Mouse (Mus musculus): ENCODE data around the gene Bfsp1. TPM values are rescaled to one million over a fixed set of nuclear protein-coding genes. Genes with fewer than 3 reads are reported as not detected.

Bfsp1 gene
- polyA plus RNA-seq, 1 experiment: 0.92 TPM

DNA sequence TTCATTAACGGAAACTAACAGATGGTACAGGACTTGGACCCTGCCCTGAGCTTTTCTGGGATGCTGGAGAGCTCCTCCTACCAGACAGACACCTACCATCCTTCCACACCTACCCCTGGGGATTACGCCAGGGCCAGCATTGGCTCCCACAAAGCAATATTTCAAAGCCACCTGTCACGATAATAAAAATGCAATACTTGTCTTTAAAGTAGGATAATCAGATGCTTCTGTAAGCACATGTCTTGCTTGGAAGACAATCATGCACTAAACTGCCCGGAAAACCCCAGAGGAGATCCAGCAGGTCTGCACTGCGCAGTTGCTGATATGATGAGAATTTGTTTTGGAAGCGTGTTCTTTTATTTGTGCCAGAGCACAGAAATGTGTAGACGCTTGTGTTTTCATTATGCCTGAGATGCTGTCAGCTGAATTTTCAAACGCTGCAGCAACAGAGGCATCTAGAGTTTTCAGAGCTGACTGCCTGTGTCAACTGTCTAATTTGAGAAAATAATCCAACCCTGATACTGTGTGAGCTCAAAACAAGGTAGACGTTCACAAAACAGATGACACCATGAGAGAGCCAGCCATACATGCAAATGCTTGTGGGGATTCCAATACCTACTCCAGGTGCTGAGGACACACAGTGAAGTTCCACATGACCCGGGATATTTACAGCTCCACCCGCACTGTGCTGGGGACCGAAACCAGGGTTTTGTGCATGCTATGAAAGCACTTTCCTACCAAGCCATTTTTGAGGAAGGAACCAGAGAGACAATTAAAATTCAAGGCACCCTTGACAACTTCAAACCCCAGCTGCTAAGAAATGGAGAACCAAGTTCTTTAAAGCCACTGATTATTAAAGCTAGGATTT lies 11.4 kb downstream of the Bfsp1 start:
- Histone ChIP-seq H3K4me1 (ENCODE audit: control insufficient read depth, insufficient read depth, low read length) (peaks cover 1% of the 10 kb centered on the region; the same call in 1 of the 2 replicates), H3K4me3 (replicated peaks; ENCODE audit: control insufficient read depth, low read depth, low read length) (no peak overlapping the region), H3K27ac (ENCODE audit: control insufficient read depth, insufficient read depth, low read depth, low read length, poor library complexity) (no peak overlapping the region)
- WGBS: 63% methylated on average over 12 of the region's 12 CpGs
- no peak for TF ChIP-seq CTCF (IDR thresholded peaks at IDR 0.05; ENCODE audit: control insufficient read depth, insufficient read depth, low read length)
- TF ChIP-seq POLR2A (IDR thresholded peaks at IDR 0.05; ENCODE audit: borderline replicate concordance, control insufficient read depth, low read depth, low read length): no peak

DNA sequence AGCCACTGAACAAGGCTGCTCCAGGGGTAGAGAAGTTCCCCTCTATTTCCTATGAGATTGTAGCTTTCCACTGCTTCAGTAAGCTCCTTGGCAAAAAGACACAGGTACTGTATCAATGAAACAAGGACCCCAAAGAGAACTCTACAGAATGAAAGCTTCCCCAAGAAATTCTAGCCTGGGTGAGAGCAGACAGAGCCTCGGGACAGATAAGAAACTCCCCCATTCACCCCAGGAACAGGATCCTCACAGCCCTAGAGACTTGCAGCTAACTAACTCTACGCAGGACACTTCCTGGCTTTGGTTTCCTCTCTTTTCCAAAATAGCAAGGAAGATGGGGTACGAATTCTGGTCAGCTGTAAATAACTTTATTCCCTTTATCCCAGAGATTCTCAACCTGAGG lies 15.7 kb downstream of the Bfsp1 start:
- Histone ChIP-seq H3K4me3 (replicated peaks; ENCODE audit: control insufficient read depth, low read depth, low read length) (no peak overlapping the region), H3K27ac (ENCODE audit: control insufficient read depth, insufficient read depth, low read depth, low read length, poor library complexity) (peak overlapping the region; percentile 22; the same call in 1 of the 2 replicates), H3K4me1 (ENCODE audit: control insufficient read depth, insufficient read depth, low read length) (peaks cover 4% of the 10 kb centered on the region)
- TF ChIP-seq POLR2A (IDR thresholded peaks at IDR 0.05; ENCODE audit: borderline replicate concordance, control insufficient read depth, low read depth, low read length) (no peak), CTCF (IDR thresholded peaks at IDR 0.05; ENCODE audit: control insufficient read depth, insufficient read depth, low read length) (no peak)
- WGBS: 33% methylated on average over 3 of the region's 3 CpGs

DNA sequence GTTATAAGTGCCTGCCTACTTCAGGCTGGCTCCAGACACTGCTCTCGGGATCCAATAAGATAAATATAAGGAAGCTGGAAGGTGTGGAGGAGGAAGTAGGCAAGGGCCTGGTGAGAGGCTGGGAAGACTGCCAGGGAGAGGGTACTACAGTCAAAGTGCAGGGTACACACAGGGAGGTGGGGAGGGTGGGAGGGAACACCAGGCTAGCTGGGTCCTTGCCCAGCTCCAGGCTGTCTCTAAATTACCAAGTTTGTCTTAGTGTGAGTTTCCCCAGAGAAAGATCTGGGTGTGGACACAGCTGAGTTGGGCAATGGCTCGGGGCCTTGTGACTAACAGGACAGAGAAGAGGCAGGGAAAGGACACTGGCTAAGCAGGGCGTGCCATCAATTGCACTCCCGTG lies 16.2 kb downstream of the Bfsp1 start:
- TF ChIP-seq CTCF (IDR thresholded peaks at IDR 0.05; ENCODE audit: control insufficient read depth, insufficient read depth, low read length): no peak
- no peak for TF ChIP-seq POLR2A (IDR thresholded peaks at IDR 0.05; ENCODE audit: borderline replicate concordance, control insufficient read depth, low read depth, low read length)
- peak overlapping the region; percentile 22 for H3K27ac ChIP-seq (ENCODE audit: control insufficient read depth, insufficient read depth, low read depth, low read length, poor library complexity)
- WGBS: 38% methylated on average over 4 of the region's 4 CpGs

DNA sequence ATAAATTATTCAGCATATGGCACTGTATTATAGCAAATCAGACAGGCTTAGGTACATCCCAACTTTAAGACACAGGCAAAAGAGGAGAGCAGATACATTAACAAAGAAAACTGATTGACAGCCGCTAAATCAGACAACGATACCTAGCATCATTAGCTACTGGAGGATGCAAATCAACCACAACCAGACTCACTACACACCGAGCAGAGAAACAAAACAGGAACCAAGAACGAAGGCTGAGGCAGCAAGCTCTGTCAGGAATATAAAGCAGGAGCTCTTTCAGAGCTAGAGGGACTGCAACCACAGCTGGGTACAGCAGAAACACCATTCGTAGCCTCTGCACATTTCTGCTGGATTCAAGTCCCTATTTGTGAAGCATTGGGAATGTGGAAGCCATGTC lies 18.2 kb downstream of the Bfsp1 start:
- no peak overlapping the region for H3K4me3 ChIP-seq (replicated peaks; ENCODE audit: control insufficient read depth, low read depth, low read length)
- TF ChIP-seq POLR2A (IDR thresholded peaks at IDR 0.05; ENCODE audit: borderline replicate concordance, control insufficient read depth, low read depth, low read length) (no peak), CTCF (IDR thresholded peaks at IDR 0.05; ENCODE audit: control insufficient read depth, insufficient read depth, low read length) (no peak)
- 43% methylated on average over 5 of the region's 5 CpGs for WGBS
- H3K4me1 ChIP-seq (ENCODE audit: control insufficient read depth, insufficient read depth, low read length): peaks cover 7% of the 10 kb centered on the region
- no peak overlapping the region for H3K27ac ChIP-seq (ENCODE audit: control insufficient read depth, insufficient read depth, low read depth, low read length, poor library complexity)

More for the DNA sequence above, 16.2 kb downstream of the Bfsp1 start:
- H3K4me1 ChIP-seq (ENCODE audit: control insufficient read depth, insufficient read depth, low read length): peaks cover 4% of the 10 kb centered on the region
- no peak overlapping the region for H3K4me3 ChIP-seq (replicated peaks; ENCODE audit: control insufficient read depth, low read depth, low read length)

DNA sequence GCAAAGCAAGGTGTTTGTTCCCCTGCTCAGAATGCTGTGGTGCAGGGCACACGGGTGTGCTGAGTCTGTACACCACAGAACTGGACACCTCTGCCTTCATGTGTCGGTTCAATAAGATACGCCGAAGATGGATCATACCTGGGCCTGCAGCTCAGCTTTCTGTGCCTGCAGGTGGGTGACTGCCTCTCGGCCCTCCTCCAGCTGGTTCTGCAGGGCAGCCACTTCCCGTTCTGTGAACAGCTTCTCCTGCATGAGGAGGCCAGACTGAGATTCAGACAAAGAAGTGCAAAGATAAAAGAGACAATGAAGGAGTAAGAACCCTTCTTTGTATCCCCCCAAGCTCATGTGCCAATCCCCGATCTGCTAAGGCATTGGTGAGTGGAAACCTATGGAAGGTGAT lies 21.4 kb downstream of the Bfsp1 start:
- TF ChIP-seq CTCF (IDR thresholded peaks at IDR 0.05; ENCODE audit: control insufficient read depth, insufficient read depth, low read length): no peak
- no peak for TF ChIP-seq POLR2A (IDR thresholded peaks at IDR 0.05; ENCODE audit: borderline replicate concordance, control insufficient read depth, low read depth, low read length)
- WGBS: 65% methylated on average over 7 of the region's 7 CpGs
- Histone ChIP-seq H3K4me3 (replicated peaks; ENCODE audit: control insufficient read depth, low read depth, low read length) (no peak overlapping the region), H3K27ac (ENCODE audit: control insufficient read depth, insufficient read depth, low read depth, low read length, poor library complexity) (no peak overlapping the region), H3K4me1 (ENCODE audit: control insufficient read depth, insufficient read depth, low read length) (peaks cover 7% of the 10 kb centered on the region)

DNA sequence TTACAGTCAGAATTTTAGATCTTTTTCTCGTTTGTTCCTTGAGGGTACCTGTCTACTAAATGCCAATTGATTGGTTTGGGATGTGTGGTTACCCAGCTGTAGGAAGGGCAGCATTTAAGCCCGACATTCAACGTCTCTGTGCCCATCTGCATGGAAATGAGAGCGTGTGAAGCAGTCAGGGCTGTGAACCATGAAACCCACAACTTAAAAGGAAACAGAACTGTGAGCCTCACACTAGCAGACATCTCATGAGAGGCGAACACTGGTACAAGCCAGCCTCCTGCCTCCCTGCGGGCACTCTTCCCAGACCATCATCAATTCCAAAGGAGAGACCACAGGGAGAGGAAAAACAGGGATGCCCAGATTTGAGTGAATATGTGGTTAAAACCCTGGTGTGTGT lies 22.1 kb downstream of the Bfsp1 start:
- WGBS: 60% methylated on average over 6 of the region's 6 CpGs
- peaks cover 4% of the 10 kb centered on the region for H3K4me1 ChIP-seq (ENCODE audit: control insufficient read depth, insufficient read depth, low read length)
- TF ChIP-seq CTCF (IDR thresholded peaks at IDR 0.05; ENCODE audit: control insufficient read depth, insufficient read depth, low read length) (no peak), POLR2A (IDR thresholded peaks at IDR 0.05; ENCODE audit: borderline replicate concordance, control insufficient read depth, low read depth, low read length) (no peak)
- H3K27ac ChIP-seq (ENCODE audit: control insufficient read depth, insufficient read depth, low read depth, low read length, poor library complexity): no peak overlapping the region
- H3K4me3 ChIP-seq (replicated peaks; ENCODE audit: control insufficient read depth, low read depth, low read length): no peak overlapping the region

DNA sequence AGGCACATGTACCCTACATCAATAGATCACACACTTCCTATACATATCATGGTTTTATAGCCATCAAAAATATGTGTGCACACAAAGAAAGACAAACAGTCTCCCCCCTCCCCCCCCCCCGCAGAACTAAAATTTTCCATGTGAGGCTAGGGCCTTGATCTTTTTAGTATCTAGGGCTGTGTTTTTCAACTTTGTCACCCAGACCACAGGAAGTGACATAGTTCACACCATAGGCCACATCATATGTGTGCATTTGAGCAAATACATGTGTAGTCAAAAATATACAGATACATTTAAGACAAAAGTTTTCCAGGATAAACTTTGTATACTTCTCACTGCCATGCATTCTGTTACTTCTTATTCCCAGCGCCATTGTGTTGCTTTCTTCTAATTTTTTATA lies 23.5 kb downstream of the Bfsp1 start:
- Histone ChIP-seq H3K4me1 (ENCODE audit: control insufficient read depth, insufficient read depth, low read length) (peaks cover 4% of the 10 kb centered on the region), H3K27ac (ENCODE audit: control insufficient read depth, insufficient read depth, low read depth, low read length, poor library complexity) (no peak overlapping the region), H3K4me3 (replicated peaks; ENCODE audit: control insufficient read depth, low read depth, low read length) (no peak overlapping the region)
- no peak for TF ChIP-seq POLR2A (IDR thresholded peaks at IDR 0.05; ENCODE audit: borderline replicate concordance, control insufficient read depth, low read depth, low read length)
- WGBS: 79% methylated on average over 2 of the region's 2 CpGs

DNA sequence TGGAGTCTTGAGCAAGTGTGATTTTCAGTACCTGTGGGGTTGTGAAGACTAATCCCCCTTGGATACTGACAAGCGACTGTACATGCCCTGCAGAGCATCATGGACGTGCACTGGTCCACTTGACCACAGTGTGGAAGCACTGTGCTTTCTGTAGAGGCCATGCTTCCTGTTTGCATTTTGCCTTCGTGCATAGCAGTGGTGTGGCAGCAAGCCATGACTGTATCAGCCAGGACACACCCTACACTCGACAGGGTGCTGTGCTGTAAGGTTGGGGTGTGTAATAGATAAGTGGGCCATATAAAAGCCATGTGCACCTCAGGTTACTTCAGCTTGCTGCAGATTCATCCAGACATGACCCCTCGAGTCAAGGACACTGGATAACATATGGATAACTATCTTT lies 24.3 kb downstream of the Bfsp1 start:
- WGBS: 17% methylated on average over 5 of the region's 5 CpGs
- H3K27ac ChIP-seq (ENCODE audit: control insufficient read depth, insufficient read depth, low read depth, low read length, poor library complexity): no peak overlapping the region
- no peak overlapping the region for H3K4me3 ChIP-seq (replicated peaks; ENCODE audit: control insufficient read depth, low read depth, low read length)
- H3K4me1 ChIP-seq (ENCODE audit: control insufficient read depth, insufficient read depth, low read length): peaks cover 7% of the 10 kb centered on the region
- TF ChIP-seq POLR2A (IDR thresholded peaks at IDR 0.05; ENCODE audit: borderline replicate concordance, control insufficient read depth, low read depth, low read length): no peak
- TF ChIP-seq CTCF (IDR thresholded peaks at IDR 0.05; ENCODE audit: control insufficient read depth, insufficient read depth, low read length): peak; percentile 67

Measured in bone marrow, adult 2 months (tissue).